Mouse (Mus musculus) ES-E14 (cell line): ENCODE data around the gene Slc25a26.

Experiments
- HCFC1 ChIP-seq: IDR thresholded peaks from 2 replicates; pipeline ENCODE4 v1.6.1; 2012; ENCODE audit warnings: low read length, inconsistent platforms, borderline replicate concordance; ENCODE audit not compliant: insufficient read depth
- MAFK ChIP-seq: IDR thresholded peaks from 2 replicates; pipeline ENCODE4 v1.6.1; 2014; ENCODE audit warnings: mild to moderate bottlenecking, low read depth, low read length, inconsistent platforms; ENCODE audit not compliant: insufficient read depth

DNA sequence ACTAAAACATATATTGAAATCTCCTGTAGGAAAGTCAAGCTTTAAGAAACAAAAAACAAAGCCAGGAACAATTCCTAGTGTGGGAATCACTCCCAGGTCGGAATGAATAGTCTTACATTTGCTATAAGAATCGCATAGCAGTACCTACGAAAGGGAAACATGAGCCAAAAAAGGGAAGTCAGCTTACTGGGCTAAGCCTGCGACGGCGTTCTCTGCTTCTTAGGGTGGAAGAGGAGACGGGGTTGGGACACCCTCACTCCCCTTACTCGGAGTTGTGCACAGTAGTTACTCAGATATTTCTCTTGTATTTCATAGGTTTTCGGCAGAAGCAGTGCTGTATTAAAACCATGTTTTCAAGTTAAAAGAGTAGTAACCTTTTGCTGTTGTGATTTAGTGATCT is 81.9 kb downstream of the Slc25a26 start:
- TF ChIP-seq MAFK, result no peak
- TF ChIP-seq HCFC1, result no peak
